Mouse (Mus musculus) spleen, embryonic (tissue): ENCODE measurements around the gene Rab23.

Source experiments
- CTCF ChIA-PET: fragments of 350-600 bp; sonication (Branson Sonifier 250); formaldehyde crosslinking; loops from one replicate; lab custom pipeline; 2022; lab: Charles Lee

The Rab23 gene

GRCm38 (mm10) chr1:33719733-33720225 is at the start of gene Rab23:
Gene Rab23, plus strand, starts transcription at chr1:33719887.
- CTCF ChIA-PET = interaction anchor here (0.6 kb wide), 1 partner anchor 49 kb away, joined by 41 read pairs; no protein-coding TSS in a partner anchor

- CTCF ChIA-PET = no interaction called here
These were observed 49.5 kb upstream of the Rab23 start for GRCm38 (mm10) chr1:33670164-33670616.

GRCm38 (mm10) chr1:33671441-33671840 is 48.2 kb upstream of the Rab23 start:
- CTCF ChIA-PET = interaction anchor here (0.7 kb wide), 1 partner anchor 48 kb away, joined by 41 read pairs; the partner anchor contains the start of gene Rab23

GRCm38 (mm10) chr1:33672083-33672482 is 47.6 kb upstream of the Rab23 start:
- CTCF ChIA-PET = no interaction called here

- CTCF ChIA-PET = no interaction called here
These were observed 47.2 kb upstream of the Rab23 start for GRCm38 (mm10) chr1:33672514-33672913.

- CTCF ChIA-PET = no interaction called here
These were observed 46.3 kb upstream of the Rab23 start for GRCm38 (mm10) chr1:33673158-33673960.

- CTCF ChIA-PET = no interaction called here
These were observed 39.3 kb upstream of the Rab23 start for GRCm38 (mm10) chr1:33680435-33680834.

- CTCF ChIA-PET = no interaction called here
These were observed 38.8 kb upstream of the Rab23 start for GRCm38 (mm10) chr1:33680890-33681289.

GRCm38 (mm10) chr1:33684459-33684858 is 35.2 kb upstream of the Rab23 start:
- CTCF ChIA-PET = interaction anchor here (0.9 kb wide), 1 partner anchor 26 kb away, joined by 3 read pairs; no protein-coding TSS in a partner anchor

- CTCF ChIA-PET = interaction anchor here (0.6 kb wide), 1 partner anchor 60 kb away, joined by 15 read pairs; no protein-coding TSS in a partner anchor
These were observed 30.9 kb upstream of the Rab23 start for GRCm38 (mm10) chr1:33688810-33689209.

- CTCF ChIA-PET = no interaction called here
These were observed 30.1 kb upstream of the Rab23 start for GRCm38 (mm10) chr1:33689446-33690086.

- CTCF ChIA-PET = no interaction called here
These were observed 29.6 kb upstream of the Rab23 start for GRCm38 (mm10) chr1:33690087-33690448.

GRCm38 (mm10) chr1:33693893-33694292 is 25.8 kb upstream of the Rab23 start:
- CTCF ChIA-PET = no interaction called here

GRCm38 (mm10) chr1:33696016-33696415 is 23.7 kb upstream of the Rab23 start:
- CTCF ChIA-PET = no interaction called here

- CTCF ChIA-PET = no interaction called here
These were observed 18.4 kb upstream of the Rab23 start for GRCm38 (mm10) chr1:33701244-33701643.

GRCm38 (mm10) chr1:33709615-33710014 is 10.1 kb upstream of the Rab23 start:
- CTCF ChIA-PET = no interaction called here

GRCm38 (mm10) chr1:33712026-33712425 is 7.7 kb upstream of the Rab23 start:
- CTCF ChIA-PET = interaction anchor here (0.6 kb wide), 1 partner anchor 122 kb away, joined by 7 read pairs; no protein-coding TSS in a partner anchor

- CTCF ChIA-PET = interaction anchor here (0.8 kb wide), 1 partner anchor 131 kb away, joined by 9 read pairs; no protein-coding TSS in a partner anchor
These were observed 4.9 kb upstream of the Rab23 start for GRCm38 (mm10) chr1:33714796-33715195.

- CTCF ChIA-PET = no interaction called here
These were observed 2.1 kb upstream of the Rab23 start for GRCm38 (mm10) chr1:33717636-33718035.

- CTCF ChIA-PET = no interaction called here
These were observed 544 bp downstream of the Rab23 start for GRCm38 (mm10) chr1:33720231-33720630.

- CTCF ChIA-PET = no interaction called here
These were observed 1.3 kb downstream of the Rab23 start for GRCm38 (mm10) chr1:33721020-33721419.

GRCm38 (mm10) chr1:33724516-33724915 is 4.8 kb downstream of the Rab23 start:
- CTCF ChIA-PET = no interaction called here
